Mouse (Mus musculus): ENCODE measurements around the gene Slc12a3. TPM values are rescaled to one million over a fixed set of nuclear protein-coding genes. Genes with fewer than 3 reads are reported as not detected.

Slc12a3 gene
- polyA plus RNA-seq, 1 experiment from 2014 or later, result 0.06 TPM

DNA sequence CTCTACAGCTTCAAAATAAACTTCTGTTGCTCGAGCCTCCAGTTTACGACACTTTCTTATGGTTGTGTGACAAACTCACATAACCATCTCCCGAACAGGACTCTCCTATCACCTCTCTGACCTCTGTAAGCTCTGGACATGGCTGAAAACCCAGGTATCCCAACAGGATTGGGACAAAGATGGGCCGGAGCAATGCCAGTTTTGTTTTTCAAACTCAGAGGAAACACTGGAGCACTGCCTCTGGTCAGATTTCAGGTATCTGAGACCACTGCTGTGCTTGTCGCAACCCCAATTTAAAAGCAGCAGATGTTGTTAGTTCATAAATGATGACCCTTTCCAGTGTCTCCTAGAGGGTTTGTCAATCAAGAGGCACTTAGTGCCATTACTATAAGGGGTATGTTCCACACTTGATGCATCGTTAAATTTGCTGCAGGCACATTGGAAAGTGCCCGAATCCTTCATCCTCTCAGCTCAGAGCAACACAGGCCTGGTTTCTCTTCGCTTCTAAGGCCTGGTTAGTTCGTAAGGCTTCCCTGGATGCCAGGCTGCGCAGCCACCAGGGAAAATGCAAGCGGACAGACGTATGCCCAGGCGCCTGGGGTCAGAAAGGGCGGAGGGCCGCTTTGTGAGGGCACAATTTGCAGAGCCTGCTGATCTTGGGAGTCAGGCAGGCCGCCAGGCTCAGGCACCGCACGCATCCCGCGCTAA lies 56.7 kb downstream of the Slc12a3 start:
- Histone ChIP-seq H3K4me3 (ENCODE audit: low read depth, low read length) (peak overlapping the region; percentile 87), H3K27ac (ENCODE audit: low read depth, low read length) (peak overlapping the region; percentile 82), H3K9me3 (ENCODE audit: control insufficient read depth, low read length) (no peaks in the 10 kb centered on the region), H3K9ac (ENCODE audit: low read depth, low read length) (peak overlapping the region; percentile 93), H3K4me1 (replicated peaks; ENCODE audit: control insufficient read depth, insufficient read depth, low read length) (peaks cover 4% of the 10 kb centered on the region; the same call in 1 of the 2 replicates), H3K27me3 (ENCODE audit: control insufficient read depth, insufficient read depth, low read length) (no peaks in the 10 kb centered on the region), H3K36me3 (ENCODE audit: control insufficient read depth, insufficient read depth, low read length) (no peaks in the 10 kb centered on the region; the same call in 1 of the 2 replicates), H3K4me2 (replicated peaks; ENCODE audit: low read depth, low read length) (peak overlapping the region; percentile 82)
- ATAC-seq (ENCODE audit: low FRiP score) (peak; percentile 23; the same call in 1 of the 2 replicates), DNase-seq (ENCODE audit: low spot score) (no peak)
- WGBS, result 27% methylated on average over 20 of the region's 20 CpGs

DNA sequence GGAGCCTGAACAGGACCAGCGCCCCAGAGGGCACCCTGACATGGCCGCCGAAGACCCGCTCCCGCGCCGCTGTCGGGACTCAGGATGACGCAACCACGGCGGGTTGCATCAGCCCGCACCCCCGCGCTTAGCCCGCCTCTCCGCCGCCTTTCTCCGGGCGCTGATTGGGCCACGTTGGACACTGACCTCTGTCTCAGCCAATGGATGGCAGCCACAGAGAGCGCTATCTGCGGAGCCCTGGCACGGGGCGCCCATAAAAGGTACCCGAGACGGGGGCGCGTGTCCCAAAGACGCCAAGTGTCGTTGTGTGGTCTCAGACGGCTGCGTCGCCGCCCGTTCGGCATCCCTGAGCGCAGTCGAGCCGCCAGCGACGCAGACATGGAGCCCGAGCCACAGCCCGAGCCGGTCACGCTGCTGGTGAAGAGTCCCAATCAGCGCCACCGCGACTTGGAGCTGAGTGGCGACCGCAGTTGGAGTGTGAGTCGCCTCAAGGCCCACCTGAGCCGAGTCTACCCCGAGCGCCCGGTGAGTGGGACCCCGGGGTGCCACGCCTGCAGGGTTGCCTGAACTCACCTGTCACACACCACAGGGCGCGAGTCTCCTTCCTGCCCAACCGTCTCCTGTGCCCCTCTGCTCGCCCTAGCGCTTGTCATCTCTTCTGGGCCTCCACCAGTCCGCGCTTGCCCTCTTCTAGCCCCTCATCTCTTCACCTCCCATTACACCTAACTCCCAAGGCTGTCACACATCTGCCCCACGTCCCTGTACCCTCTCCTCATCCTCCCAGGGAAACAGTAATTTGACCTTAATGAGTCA lies 57.4 kb downstream of the Slc12a3 start, which contains the start of gene Herpud1:
Gene Herpud1, plus strand, starts transcription at position 225 of the 813 bp plus-strand sequence.
- no peaks in the 10 kb centered on the region for H3K27me3 ChIP-seq (ENCODE audit: control insufficient read depth, insufficient read depth, low read length)
- peak; percentile 95 for DNase-seq (ENCODE audit: low spot score)
- under 1% methylated on average over 65 of the region's 65 CpGs for WGBS
- H3K4me2 ChIP-seq (replicated peaks; ENCODE audit: low read depth, low read length), result peak within 1 kb of the TSS; percentile 82
- ATAC-seq (ENCODE audit: low FRiP score), result peak; percentile 99
- no peaks in the 10 kb centered on the region for H3K9me3 ChIP-seq (ENCODE audit: control insufficient read depth, low read length)
- peaks cover 4% of the 10 kb centered on the region; the same call in 1 of the 2 replicates for H3K4me1 ChIP-seq (replicated peaks; ENCODE audit: control insufficient read depth, insufficient read depth, low read length)
- peak within 1 kb of the TSS; percentile 82 for H3K27ac ChIP-seq (ENCODE audit: low read depth, low read length)
- H3K9ac ChIP-seq (ENCODE audit: low read depth, low read length), result peak within 1 kb of the TSS; percentile 93
- peak within 1 kb of the TSS; percentile 87 for H3K4me3 ChIP-seq (ENCODE audit: low read depth, low read length)
- H3K36me3 ChIP-seq (ENCODE audit: control insufficient read depth, insufficient read depth, low read length), result peaks cover 4% of the 10 kb centered on the region; the same call in 1 of the 2 replicates

DNA sequence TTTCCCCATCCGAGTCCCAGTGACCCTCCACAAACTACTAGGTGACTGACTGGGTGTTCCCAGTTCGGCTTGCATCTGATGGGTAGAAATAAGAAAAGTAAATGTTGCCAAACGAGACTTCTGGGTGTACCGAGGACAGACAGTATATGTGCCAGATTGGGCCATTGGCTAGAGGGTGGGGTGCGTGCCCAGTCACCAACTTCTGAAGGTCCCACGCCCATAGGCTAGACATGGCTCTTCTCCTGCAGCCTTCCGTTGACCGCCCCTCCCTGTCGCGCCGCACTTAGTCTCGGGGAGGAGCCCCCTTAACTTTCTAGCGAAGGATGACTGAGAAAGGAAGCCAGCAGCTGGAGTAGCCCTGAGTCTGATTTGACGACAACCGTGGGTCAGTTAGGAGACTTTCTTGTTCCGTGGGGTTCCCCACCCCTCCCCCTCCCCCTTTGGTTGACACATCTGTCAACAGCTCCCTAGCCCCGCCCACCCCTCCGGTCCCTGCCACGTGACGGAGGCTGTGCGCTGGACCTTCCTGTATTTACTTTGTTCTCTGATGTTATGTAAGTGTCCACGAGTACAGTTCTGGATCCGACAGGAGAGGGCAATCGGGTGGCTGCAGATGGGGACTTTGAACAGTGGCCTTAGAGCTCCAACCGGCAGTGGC lies 58.2 kb downstream of the Slc12a3 start:
- under 1% methylated on average over 25 of the region's 25 CpGs for WGBS
- H3K27ac ChIP-seq (ENCODE audit: low read depth, low read length), result no peak overlapping the region

DNA sequence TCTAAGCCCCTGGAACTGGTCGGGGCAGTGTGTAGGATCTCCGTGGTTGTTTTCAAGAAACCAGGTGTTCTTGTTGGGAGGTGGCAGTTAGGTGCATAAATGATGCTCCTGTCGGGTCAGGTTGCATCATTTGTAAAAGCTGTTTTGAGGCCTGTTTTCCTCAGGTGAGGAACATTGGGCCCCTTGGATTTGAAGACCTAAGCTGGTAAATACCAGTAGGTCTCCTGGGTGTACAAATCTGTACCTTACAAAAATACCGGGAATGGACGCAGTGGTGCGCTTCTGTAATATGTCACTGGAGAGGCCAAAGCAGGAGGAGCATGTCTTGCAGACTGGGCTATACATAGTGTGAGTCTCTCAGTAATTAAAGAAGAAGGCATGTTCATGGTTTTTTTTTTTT lies 58.8 kb downstream of the Slc12a3 start:
- ATAC-seq (ENCODE audit: low FRiP score) (no peak), DNase-seq (ENCODE audit: low spot score) (no peak)
- H3K9me3 ChIP-seq (ENCODE audit: control insufficient read depth, low read length), result no peaks in the 10 kb centered on the region
- H3K27me3 ChIP-seq (ENCODE audit: control insufficient read depth, insufficient read depth, low read length), result no peaks in the 10 kb centered on the region
- H3K4me2 ChIP-seq (replicated peaks; ENCODE audit: low read depth, low read length), result peak overlapping the region; percentile 82
- peaks cover 11% of the 10 kb centered on the region for H3K36me3 ChIP-seq (ENCODE audit: control insufficient read depth, insufficient read depth, low read length)
- H3K4me1 ChIP-seq (replicated peaks; ENCODE audit: control insufficient read depth, insufficient read depth, low read length), result peaks cover 4% of the 10 kb centered on the region; the same call in 1 of the 2 replicates
- no peak overlapping the region for H3K27ac ChIP-seq (ENCODE audit: low read depth, low read length)
- WGBS, result 37% methylated on average over 6 of the region's 6 CpGs
- peak overlapping the region; percentile 87 for H3K4me3 ChIP-seq (ENCODE audit: low read depth, low read length)
- peak overlapping the region; percentile 67 for H3K9ac ChIP-seq (ENCODE audit: low read depth, low read length)

More for the DNA sequence above, 58.2 kb downstream of the Slc12a3 start:
- Histone ChIP-seq H3K4me3 (ENCODE audit: low read depth, low read length) (peak overlapping the region; percentile 87), H3K4me1 (replicated peaks; ENCODE audit: control insufficient read depth, insufficient read depth, low read length) (peaks cover 4% of the 10 kb centered on the region; the same call in 1 of the 2 replicates), H3K27me3 (ENCODE audit: control insufficient read depth, insufficient read depth, low read length) (no peaks in the 10 kb centered on the region), H3K36me3 (ENCODE audit: control insufficient read depth, insufficient read depth, low read length) (peaks cover 6% of the 10 kb centered on the region), H3K9ac (ENCODE audit: low read depth, low read length) (peak overlapping the region; percentile 67), H3K9me3 (ENCODE audit: control insufficient read depth, low read length) (no peaks in the 10 kb centered on the region), H3K4me2 (replicated peaks; ENCODE audit: low read depth, low read length) (peak overlapping the region; percentile 82)
- DNase-seq (ENCODE audit: low spot score) (peak; percentile 89), ATAC-seq (ENCODE audit: low FRiP score) (peak; percentile 56)

DNA sequence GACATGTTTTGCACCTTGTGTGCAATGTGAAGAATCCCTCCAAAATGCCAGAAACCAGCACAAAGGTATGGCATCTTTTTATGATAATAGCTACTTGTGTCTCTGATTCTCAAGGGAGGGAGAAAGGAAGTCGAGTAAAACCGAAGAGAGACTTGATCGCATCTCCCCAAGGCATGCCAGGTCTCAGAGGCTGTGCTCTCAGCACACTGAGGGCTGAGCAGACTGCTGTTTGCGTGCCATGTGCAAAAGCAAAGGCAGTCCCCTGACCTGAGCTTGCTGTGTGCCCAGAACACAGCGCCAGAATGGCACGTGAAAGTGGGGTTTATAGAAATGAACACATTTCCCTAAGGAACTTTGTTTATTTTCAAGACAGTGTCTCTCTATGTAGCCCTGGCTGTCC lies 60.5 kb downstream of the Slc12a3 start:
- Histone ChIP-seq H3K4me2 (replicated peaks; ENCODE audit: low read depth, low read length) (no peak overlapping the region), H3K27me3 (ENCODE audit: control insufficient read depth, insufficient read depth, low read length) (no peaks in the 10 kb centered on the region), H3K9ac (ENCODE audit: low read depth, low read length) (no peak overlapping the region), H3K4me3 (ENCODE audit: low read depth, low read length) (no peak overlapping the region), H3K36me3 (ENCODE audit: control insufficient read depth, insufficient read depth, low read length) (peaks cover 17% of the 10 kb centered on the region), H3K9me3 (ENCODE audit: control insufficient read depth, low read length) (no peaks in the 10 kb centered on the region), H3K4me1 (replicated peaks; ENCODE audit: control insufficient read depth, insufficient read depth, low read length) (peaks cover 4% of the 10 kb centered on the region; the same call in 1 of the 2 replicates), H3K27ac (ENCODE audit: low read depth, low read length) (no peak overlapping the region)
- ATAC-seq (ENCODE audit: low FRiP score) (no peak), DNase-seq (ENCODE audit: low spot score) (no peak)
- 92% methylated on average over 6 of the region's 6 CpGs for WGBS

DNA sequence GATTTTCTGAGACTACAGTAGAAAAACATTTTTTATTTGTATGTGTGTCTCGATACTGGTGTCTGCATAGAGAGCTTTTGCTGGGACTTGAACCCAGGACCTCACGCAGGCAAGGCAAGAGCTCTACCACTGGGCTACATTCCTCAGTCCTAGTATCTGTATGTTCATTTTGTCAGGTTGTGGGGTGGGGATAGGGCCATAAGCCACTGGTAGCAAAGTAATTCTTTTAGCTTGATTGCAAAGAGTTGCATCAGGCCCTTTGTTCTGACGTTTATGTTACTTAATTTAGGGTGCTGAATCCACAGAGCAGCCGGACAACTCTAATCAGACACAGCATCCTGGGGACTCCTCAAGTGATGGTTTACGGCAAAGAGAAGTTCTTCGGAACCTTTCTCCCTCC lies 61.4 kb downstream of the Slc12a3 start:
- no peak for DNase-seq (ENCODE audit: low spot score)
- Histone ChIP-seq H3K27me3 (ENCODE audit: control insufficient read depth, insufficient read depth, low read length) (no peaks in the 10 kb centered on the region), H3K9me3 (ENCODE audit: control insufficient read depth, low read length) (no peaks in the 10 kb centered on the region), H3K4me1 (replicated peaks; ENCODE audit: control insufficient read depth, insufficient read depth, low read length) (peaks cover 4% of the 10 kb centered on the region; the same call in 1 of the 2 replicates), H3K9ac (ENCODE audit: low read depth, low read length) (no peak overlapping the region), H3K4me3 (ENCODE audit: low read depth, low read length) (no peak overlapping the region), H3K36me3 (ENCODE audit: control insufficient read depth, insufficient read depth, low read length) (peaks cover 19% of the 10 kb centered on the region), H3K4me2 (replicated peaks; ENCODE audit: low read depth, low read length) (no peak overlapping the region), H3K27ac (ENCODE audit: low read depth, low read length) (no peak overlapping the region)
- ATAC-seq (ENCODE audit: low FRiP score), result no peak
- 92% methylated on average over 6 of the region's 6 CpGs for WGBS

DNA sequence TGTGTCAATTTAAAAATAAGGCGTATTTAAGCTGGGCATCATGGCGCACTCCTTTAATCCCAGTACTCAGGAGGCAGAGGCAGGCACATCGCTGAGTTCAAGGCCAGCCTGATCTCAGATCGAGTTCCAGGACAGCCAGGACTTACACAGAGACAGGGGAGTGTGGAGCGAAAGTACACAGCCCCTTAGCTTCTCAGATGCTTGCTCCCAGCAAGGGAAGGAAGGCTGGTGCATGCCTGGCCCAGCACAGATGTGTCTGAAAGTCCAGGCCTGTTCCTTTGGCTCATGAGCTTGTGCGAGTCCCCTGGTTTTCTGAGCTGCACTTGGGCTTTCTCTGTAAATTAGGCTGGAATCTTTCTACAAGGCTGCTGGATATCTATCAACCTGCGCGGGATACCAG lies 61.9 kb downstream of the Slc12a3 start:
- peaks cover 19% of the 10 kb centered on the region for H3K36me3 ChIP-seq (ENCODE audit: control insufficient read depth, insufficient read depth, low read length)
- H3K9ac ChIP-seq (ENCODE audit: low read depth, low read length), result no peak overlapping the region
- H3K27me3 ChIP-seq (ENCODE audit: control insufficient read depth, insufficient read depth, low read length), result no peaks in the 10 kb centered on the region
- peaks cover 4% of the 10 kb centered on the region; the same call in 1 of the 2 replicates for H3K4me1 ChIP-seq (replicated peaks; ENCODE audit: control insufficient read depth, insufficient read depth, low read length)
- H3K27ac ChIP-seq (ENCODE audit: low read depth, low read length), result no peak overlapping the region
- 96% methylated on average over 8 of the region's 8 CpGs for WGBS
- DNase-seq (ENCODE audit: low spot score), result no peak
- ATAC-seq (ENCODE audit: low FRiP score), result no peak
- H3K9me3 ChIP-seq (ENCODE audit: control insufficient read depth, low read length), result no peaks in the 10 kb centered on the region
- H3K4me3 ChIP-seq (ENCODE audit: low read depth, low read length), result no peak overlapping the region
- H3K4me2 ChIP-seq (replicated peaks; ENCODE audit: low read depth, low read length), result no peak overlapping the region

DNA sequence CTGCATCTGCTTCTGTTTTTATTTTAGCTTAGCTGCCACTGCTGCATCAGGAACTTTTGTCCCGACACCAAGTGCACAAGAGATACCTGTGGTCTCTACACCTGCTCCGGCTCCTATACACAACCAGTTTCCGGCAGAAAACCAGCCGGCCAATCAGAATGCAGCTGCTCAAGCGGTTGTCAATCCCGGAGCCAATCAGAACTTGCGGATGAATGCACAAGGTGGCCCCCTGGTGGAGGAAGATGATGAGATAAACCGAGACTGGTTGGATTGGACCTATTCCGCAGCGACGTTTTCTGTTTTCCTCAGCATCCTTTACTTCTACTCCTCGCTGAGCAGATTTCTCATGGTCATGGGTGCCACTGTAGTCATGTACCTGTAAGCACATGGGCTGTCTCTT lies 63.1 kb downstream of the Slc12a3 start:
- Histone ChIP-seq H3K36me3 (ENCODE audit: control insufficient read depth, insufficient read depth, low read length) (peaks cover 19% of the 10 kb centered on the region), H3K9me3 (ENCODE audit: control insufficient read depth, low read length) (no peaks in the 10 kb centered on the region), H3K4me2 (replicated peaks; ENCODE audit: low read depth, low read length) (no peak overlapping the region), H3K9ac (ENCODE audit: low read depth, low read length) (no peak overlapping the region), H3K27me3 (ENCODE audit: control insufficient read depth, insufficient read depth, low read length) (no peaks in the 10 kb centered on the region), H3K4me3 (ENCODE audit: low read depth, low read length) (no peak overlapping the region), H3K27ac (ENCODE audit: low read depth, low read length) (no peak overlapping the region), H3K4me1 (replicated peaks; ENCODE audit: control insufficient read depth, insufficient read depth, low read length) (peaks cover 4% of the 10 kb centered on the region; the same call in 1 of the 2 replicates)
- 84% methylated on average over 12 of the region's 12 CpGs for WGBS
- DNase-seq (ENCODE audit: low spot score) (peak; percentile 54), ATAC-seq (ENCODE audit: low FRiP score) (no peak)

All from hindbrain, embryonic 11.5 days (tissue).